Mouse (Mus musculus) heart, postnatal 0 days (tissue): ENCODE measurements around the gene Btbd35f15. TPM values are rescaled to one million over a fixed set of nuclear protein-coding genes. Genes with fewer than 3 reads are reported as not detected.
"Not testable (repeated sequence)": the region's sequence is repeated elsewhere in the genome, so short reads cannot be mapped to it uniquely, and the experiment has no call there.

ENCODE experiments used
- ATAC-seq: fragments of 200-750 bp; cut with Nextera tagmentation; 2 replicates; pipeline ENCODE4 v1.8.0; 2017; ENCODE audit warnings: low read depth, moderate number of reproducible peaks, moderate library complexity; ENCODE audit not compliant: insufficient read depth
- DNase-seq: peaks from one replicate; pipeline ENCODE4 v3.0.0-alpha.2; 2016; ENCODE audit warnings: low spot score
- H3K27ac ChIP-seq: fragments of 300-500 bp; sonication (generic); 2 replicates; pipeline ENCODE4 v1.5.1; 2014; ENCODE audit warnings: low read depth, mild to moderate bottlenecking
- H3K27me3 ChIP-seq: fragments of 300-500 bp; sonication (generic); 2 replicates; pipeline ENCODE4 v1.6.1; 2014; ENCODE audit warnings: low read length, mixed read lengths; ENCODE audit not compliant: control insufficient read depth, insufficient read depth
- H3K36me3 ChIP-seq: fragments of 300-500 bp; sonication (generic); replicated peaks from 2 replicates; pipeline ENCODE4 v1.6.1; 2014; ENCODE audit warnings: low read length, mixed read lengths; ENCODE audit not compliant: control insufficient read depth, insufficient read depth
- H3K4me1 ChIP-seq: fragments of 300-500 bp; sonication (generic); 2 replicates; pipeline ENCODE4 v1.6.1; 2014; ENCODE audit warnings: antibody characterized with exemption; ENCODE audit not compliant: control insufficient read depth, insufficient read depth
- H3K4me2 ChIP-seq: fragments of 300-500 bp; sonication (generic); 2 replicates; pipeline ENCODE4 v1.6.1; 2014; ENCODE audit warnings: low read depth, mild to moderate bottlenecking, low read length, moderate library complexity
- H3K4me3 ChIP-seq: fragments of 300-500 bp; sonication (generic); 2 replicates; pipeline ENCODE4 v1.5.1; 2014; ENCODE audit warnings: low read depth, low read length
- H3K9ac ChIP-seq: fragments of 300-500 bp; sonication (generic); replicated peaks from 2 replicates; pipeline ENCODE4 v1.6.1; 2014; ENCODE audit warnings: low read depth, low read length, mixed read lengths
- H3K9me3 ChIP-seq: fragments of 300-500 bp; sonication (generic); replicated peaks from 2 replicates; pipeline ENCODE4 v1.6.1; 2016; ENCODE audit warnings: low read length; ENCODE audit not compliant: control insufficient read depth
- WGBS: fragments of 180-500 bp; shearing (Covaris S2); extraction: QIAGEN DNeasy Blood & Tissue Kit; methylation state at CpG from one replicate; pipeline ENCODE4 v1.1.7; 2014; 5-methylcytosine and 5-hydroxymethylcytosine counted together
- polyA plus RNA-seq: library from polyadenylated mRNA; unstranded; fragments of >200 nt; fragmentation: Nextera tagmentation; extraction: Ambion mirVana; gene quantifications from 2 replicates; pipeline ENCODE4 v1.2.1, GENCODE M21; 2015
- total RNA-seq: library from RNA; depleted of rRNA; stranded (reverse); fragments of >200 nt; gene quantifications from 2 replicates; pipeline ENCODE4 v1.2.3, GENCODE M21; 2014; ENCODE audit warnings: low replicate concordance; rRNA removed

Btbd35f15 gene
- not detected in 2 replicates for total RNA-seq
- polyA plus RNA-seq = not detected in 2 replicates

- H3K4me2 ChIP-seq, H3K36me3 ChIP-seq, DNase-seq, H3K9ac ChIP-seq, H3K4me3 ChIP-seq, H3K9me3 ChIP-seq, H3K27ac ChIP-seq, H3K27me3 ChIP-seq, ATAC-seq, H3K4me1 ChIP-seq: not testable (repeated sequence)
- WGBS = no CpG with 5 or more reads among the region's 3 CpGs
Measured at GRCm38 (mm10) chrX:33577214-33577613, at the start of gene Btbd35f15. Gene Btbd35f15 (minus strand): TSS chrX:33577314.

Other genes starting within 250 kb of the Btbd35f15 start
- not detected in 2 replicates for gene Btbd35f13, start 79.9 kb upstream of the Btbd35f15 start, total RNA-seq
- not detected in 2 replicates for gene Btbd35f13, start 79.9 kb upstream of the Btbd35f15 start, polyA plus RNA-seq
- gene Btbd35f14, start 125.0 kb upstream of the Btbd35f15 start, total RNA-seq = not detected in 2 replicates
- not detected in 2 replicates for gene Btbd35f14, start 125.0 kb upstream of the Btbd35f15 start, polyA plus RNA-seq